Mouse (Mus musculus): ENCODE measurements around the gene Ctnna2. TPM values are rescaled to one million over a fixed set of nuclear protein-coding genes. Genes with fewer than 3 reads are reported as not detected.

Ctnna2 gene
- total and polyA plus RNA-seq, 2 experiments from 2014 or later: 95.0 to 150 TPM

- no peaks in the 10 kb centered on the region for H3K9me3 ChIP-seq (ENCODE audit: low read length)
- no peak overlapping the region for H3K9ac ChIP-seq (replicated peaks; ENCODE audit: low read length)
- ATAC-seq (no peak), DNase-seq (ENCODE audit: low spot score) (no peak)
- no peak overlapping the region for H3K4me2 ChIP-seq (ENCODE audit: low read depth, low read length)
- no peak for TF ChIP-seq CTCF (IDR thresholded peaks at IDR 0.05; ENCODE audit: low read depth)
- H3K27ac ChIP-seq: no peak overlapping the region
- H3K36me3 ChIP-seq (ENCODE audit: insufficient read depth, low read length): no peaks in the 10 kb centered on the region
- 91% methylated on average over 3 of the region's 3 CpGs for WGBS
- no peaks in the 10 kb centered on the region for H3K27me3 ChIP-seq (ENCODE audit: insufficient read depth, low read length)
- H3K4me1 ChIP-seq (ENCODE audit: insufficient read depth, low read length): no peaks in the 10 kb centered on the region
- no peak overlapping the region for H3K4me3 ChIP-seq (ENCODE audit: low read length)
Measured at GRCm38 (mm10) chr6:77837543-77837942, 142.0 kb downstream of the Ctnna2 start.

GRCm38 (mm10) chr6:77834680-77835079, 144.8 kb downstream of the Ctnna2 start:
- Histone ChIP-seq H3K27ac (no peak overlapping the region), H3K9me3 (ENCODE audit: low read length) (no peaks in the 10 kb centered on the region), H3K4me3 (ENCODE audit: low read length) (no peak overlapping the region), H3K27me3 (ENCODE audit: insufficient read depth, low read length) (no peaks in the 10 kb centered on the region), H3K36me3 (ENCODE audit: insufficient read depth, low read length) (no peaks in the 10 kb centered on the region), H3K4me1 (ENCODE audit: insufficient read depth, low read length) (no peaks in the 10 kb centered on the region), H3K9ac (replicated peaks; ENCODE audit: low read length) (no peak overlapping the region), H3K4me2 (ENCODE audit: low read depth, low read length) (no peak overlapping the region)
- ATAC-seq (no peak), DNase-seq (ENCODE audit: low spot score) (no peak)
- no peak for TF ChIP-seq CTCF (IDR thresholded peaks at IDR 0.05; ENCODE audit: low read depth)
- 80% methylated on average over 2 of the region's 2 CpGs for WGBS

- peak; percentile 29 for DNase-seq (ENCODE audit: low spot score)
Measured at GRCm38 (mm10) chr6:77827526-77827925, 152.0 kb downstream of the Ctnna2 start.

GRCm38 (mm10) chr6:77817116-77817515, 162.4 kb downstream of the Ctnna2 start:
- Histone ChIP-seq H3K4me1 (ENCODE audit: insufficient read depth, low read length) (no peaks in the 10 kb centered on the region), H3K27ac (no peak overlapping the region), H3K9me3 (ENCODE audit: low read length) (no peaks in the 10 kb centered on the region), H3K27me3 (ENCODE audit: insufficient read depth, low read length) (no peaks in the 10 kb centered on the region), H3K36me3 (ENCODE audit: insufficient read depth, low read length) (no peaks in the 10 kb centered on the region), H3K4me2 (ENCODE audit: low read depth, low read length) (no peak overlapping the region), H3K4me3 (ENCODE audit: low read length) (no peak overlapping the region), H3K9ac (replicated peaks; ENCODE audit: low read length) (no peak overlapping the region)
- DNase-seq (ENCODE audit: low spot score): no peak
- 55% methylated on average over 3 of the region's 3 CpGs for WGBS
- TF ChIP-seq CTCF (IDR thresholded peaks at IDR 0.05; ENCODE audit: low read depth): no peak
- no peak for ATAC-seq

More at GRCm38 (mm10) chr6:77827526-77827925, 152.0 kb downstream of the Ctnna2 start:
- no peak overlapping the region for H3K4me3 ChIP-seq (ENCODE audit: low read length)
- no peak overlapping the region for H3K9ac ChIP-seq (replicated peaks; ENCODE audit: low read length)
- no peak overlapping the region for H3K27ac ChIP-seq
- ATAC-seq: no peak
- no peak for TF ChIP-seq CTCF (IDR thresholded peaks at IDR 0.05; ENCODE audit: low read depth)
- no peaks in the 10 kb centered on the region for H3K4me1 ChIP-seq (ENCODE audit: insufficient read depth, low read length)
- H3K27me3 ChIP-seq (ENCODE audit: insufficient read depth, low read length): no peaks in the 10 kb centered on the region
- WGBS: 65% methylated on average over 1 of the region's 1 CpGs
- H3K36me3 ChIP-seq (ENCODE audit: insufficient read depth, low read length): no peaks in the 10 kb centered on the region
- no peak overlapping the region for H3K4me2 ChIP-seq (ENCODE audit: low read depth, low read length)
- H3K9me3 ChIP-seq (ENCODE audit: low read length): no peaks in the 10 kb centered on the region

- no peaks in the 10 kb centered on the region for H3K4me1 ChIP-seq (ENCODE audit: insufficient read depth, low read length)
- no peak overlapping the region for H3K4me2 ChIP-seq (ENCODE audit: low read depth, low read length)
- TF ChIP-seq CTCF (IDR thresholded peaks at IDR 0.05; ENCODE audit: low read depth): no peak
- H3K27me3 ChIP-seq (ENCODE audit: insufficient read depth, low read length): no peaks in the 10 kb centered on the region
- H3K27ac ChIP-seq: no peak overlapping the region
- DNase-seq (ENCODE audit: low spot score): no peak
- H3K4me3 ChIP-seq (ENCODE audit: low read length): no peak overlapping the region
- no peaks in the 10 kb centered on the region for H3K36me3 ChIP-seq (ENCODE audit: insufficient read depth, low read length)
- 73% methylated on average over 3 of the region's 3 CpGs for WGBS
- H3K9ac ChIP-seq (replicated peaks; ENCODE audit: low read length): no peak overlapping the region
- ATAC-seq: no peak
- H3K9me3 ChIP-seq (ENCODE audit: low read length): no peaks in the 10 kb centered on the region
Measured at GRCm38 (mm10) chr6:77811041-77811440, 168.5 kb downstream of the Ctnna2 start.

- no peak for TF ChIP-seq CTCF (IDR thresholded peaks at IDR 0.05; ENCODE audit: low read depth)
- no peak for ATAC-seq
Measured at GRCm38 (mm10) chr6:77802604-77803003, 176.9 kb downstream of the Ctnna2 start.

GRCm38 (mm10) chr6:77783342-77783741, 196.2 kb downstream of the Ctnna2 start:
- DNase-seq (ENCODE audit: low spot score) (peak; percentile 40), ATAC-seq (0 out of 2 replicates have a peak, but pooled peaks have one; percentile 18)
- H3K9me3 ChIP-seq (ENCODE audit: low read length): no peaks in the 10 kb centered on the region
- no peak overlapping the region for H3K9ac ChIP-seq (replicated peaks; ENCODE audit: low read length)
- H3K27ac ChIP-seq: no peak overlapping the region
- H3K36me3 ChIP-seq (ENCODE audit: insufficient read depth, low read length): no peaks in the 10 kb centered on the region
- H3K4me1 ChIP-seq (ENCODE audit: insufficient read depth, low read length): no peaks in the 10 kb centered on the region
- no peak for TF ChIP-seq CTCF (IDR thresholded peaks at IDR 0.05; ENCODE audit: low read depth)
- WGBS: 33% methylated on average over 3 of the region's 3 CpGs
- no peak overlapping the region for H3K4me2 ChIP-seq (ENCODE audit: low read depth, low read length)
- H3K4me3 ChIP-seq (ENCODE audit: low read length): no peak overlapping the region
- no peaks in the 10 kb centered on the region for H3K27me3 ChIP-seq (ENCODE audit: insufficient read depth, low read length)

More at GRCm38 (mm10) chr6:77802604-77803003, 176.9 kb downstream of the Ctnna2 start:
- 72% methylated on average over 3 of the region's 3 CpGs for WGBS
- no peak overlapping the region for H3K9ac ChIP-seq (replicated peaks; ENCODE audit: low read length)
- H3K27ac ChIP-seq: no peak overlapping the region
- H3K4me2 ChIP-seq (ENCODE audit: low read depth, low read length): no peak overlapping the region
- H3K9me3 ChIP-seq (ENCODE audit: low read length): no peaks in the 10 kb centered on the region
- H3K27me3 ChIP-seq (ENCODE audit: insufficient read depth, low read length): no peaks in the 10 kb centered on the region
- DNase-seq (ENCODE audit: low spot score): no peak
- no peaks in the 10 kb centered on the region for H3K4me1 ChIP-seq (ENCODE audit: insufficient read depth, low read length)
- no peak overlapping the region for H3K4me3 ChIP-seq (ENCODE audit: low read length)
- H3K36me3 ChIP-seq (ENCODE audit: insufficient read depth, low read length): no peaks in the 10 kb centered on the region

All from hindbrain, postnatal 0 days (tissue).